In the genomic region with DNA sequence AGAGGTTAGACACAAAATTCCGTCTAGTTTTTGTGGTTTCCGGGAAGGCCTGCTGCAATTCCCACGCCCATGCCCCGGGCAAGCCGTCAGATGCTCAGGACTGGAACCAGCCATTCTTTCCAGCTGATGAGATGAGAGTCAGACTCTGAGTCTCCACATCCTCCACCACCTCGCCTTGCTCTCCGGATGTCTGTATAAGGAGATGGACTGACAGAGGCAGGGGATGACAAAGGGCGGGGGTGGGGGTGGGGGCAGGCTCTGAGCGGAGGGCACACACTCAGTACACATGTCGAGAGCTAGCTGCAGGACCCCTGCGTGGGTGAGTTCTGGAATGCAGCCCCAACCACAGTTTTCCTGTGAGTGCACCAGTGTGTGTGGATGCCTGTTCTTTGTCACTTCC, we compare ENCODE assay signal across 10 mouse cellular contexts. TPM values are rescaled to one million over a fixed set of nuclear protein-coding genes. Genes with fewer than 3 reads are reported as not detected.
DNase-seq lines count a peak whose midpoint lies in the region; ATAC-seq and TF ChIP-seq lines count a peak whose summit lies in the region.
"Had no signal": no experiment of that assay in that cellular context is flagged by ENCODE, and none has a peak within 500 bp of the region (broad histone marks: within the 10 kb centered on the region; RNA-seq: fewer than 3 reads in every experiment).

No protein-coding gene starts in this region.

- H3K27me3 ChIP-seq in kidney, adult 2 months (replicated peaks; ENCODE audit: control insufficient read depth, insufficient read depth, low read length) = no peaks in the 10 kb centered on the region
- H3K27me3 ChIP-seq: limb, embryonic 12.5 days had no signal

- 33% methylated on average over 11 of the region's 11 CpGs for WGBS in kidney, adult 2 months

- TF ChIP-seq CTCF in kidney, adult 2 months (conservative IDR thresholded peaks at IDR 0.05; ENCODE audit: insufficient read depth, insufficient read length, low read depth, low read length) = no peak

- H3K27ac ChIP-seq in kidney, adult 2 months (ENCODE audit: insufficient read depth, low read depth, low read length) = no peak overlapping the region
- H3K27ac ChIP-seq: limb, embryonic 12.5 days had no signal

- DNase-seq in kidney, adult 2 months = peak; percentile 20
- DNase-seq in kidney, postnatal 25 days = no peak
- peak; percentile 42 for DNase-seq in CD4-positive helper T cell, adult 2 months (ENCODE audit: low read depth, low spot score)
- peak; percentile 83 for DNase-seq in ZHBTc4 (ENCODE audit: low read depth, low spot score)
- DNase-seq in heart, postnatal 14 days = peak; percentile 16 to 46
- DNase-seq in frontal cortex, adult 2 months (ENCODE audit: extremely low spot score in 1 of 2, low spot score in 1 of 2) = no peak
- DNase-seq in spleen, adult 18-20 months = no peak
- DNase-seq: cerebellum, adult 11-12 months had no signal

- no peak overlapping the region for H3K4me3 ChIP-seq in kidney, adult 2 months (ENCODE audit: insufficient read depth, low read depth, low read length)
- H3K4me3 ChIP-seq: limb, embryonic 12.5 days had no signal

- intact Hi-C loops in heart, postnatal 14 days (cut with DNase I) = loop anchor here (5.0 kb wide), 1 partner anchor 58 kb away; a partner anchor contains a TSS

- H3K4me1 ChIP-seq in kidney, adult 2 months (ENCODE audit: control insufficient read depth, insufficient read depth, low read length) = peaks cover 8% of the 10 kb centered on the region; the same call in 1 of the 2 replicates

- TF ChIP-seq POLR2A in kidney, adult 2 months (IDR thresholded peaks at IDR 0.05; ENCODE audit: low read depth, low read length) = no peak

- no peak for ATAC-seq in monocyte, adult 5-6 weeks (replicated peaks; ENCODE audit: insufficient number of reproducible peaks, low FRiP score, low TSS enrichment, poor library complexity, severe bottlenecking)

- no peaks in the 10 kb centered on the region for H3K36me3 ChIP-seq in kidney, adult 2 months (ENCODE audit: control insufficient read depth, insufficient read depth, low read length)
- H3K36me3 ChIP-seq: limb, embryonic 12.5 days had no signal

RNA-seq across cellular contexts. Expression of a gene that starts 57.3 kb away (rescaled TPM):
- polyA plus RNA-seq in kidney, adult 2 months (2012; rRNA removed) = 6.1 and 6.3 TPM in 2 replicates
- 10 to 100 TPM; 21.5 to 25.4 TPM for total RNA-seq in heart, postnatal 14 days (2021)
- polyA plus RNA-seq in frontal cortex, adult 2 months (2012; rRNA removed) = 3.3 and 3.5 TPM in 2 replicates
- total RNA-seq in monocyte, adult 5-6 weeks (2017) = 0.32 to 1.6 TPM in 2 of 3 replicates, not detected in the other

Comparison
In these comparisons a context has a peak if more than half of its experiments do, and no peak if none do; other contexts are left out.
1. DNase-seq: peak in kidney, adult 2 months (single experiment), CD4-positive helper T cell, adult 2 months (single experiment), ZHBTc4 (single experiment) and heart, postnatal 14 days (2 of 2); none in kidney, postnatal 25 days (0 of 2), frontal cortex, adult 2 months (0 of 2) and spleen, adult 18-20 months (0 of 2).